Comparison of ENCODE assay signal across 15 mouse cellular contexts in genomic region chr4:82234443-82234842, GRCm38 (mm10).
A peak's percentile ranks its signal among the peaks of the same experiment; 100 is the strongest.
DNase-seq lines count a peak whose midpoint lies in the region; ATAC-seq lines count a peak whose summit lies in the region.
"Had no signal": no experiment of that assay in that cellular context is flagged by ENCODE, and none has a peak within 500 bp of the region (broad histone marks: within the 10 kb centered on the region; RNA-seq: fewer than 3 reads in every experiment).

No protein-coding gene starts in this region.

- no peak overlapping the region for H3K9ac ChIP-seq in hindbrain, embryonic 16.5 days (ENCODE audit: low read depth, low read length)
- H3K9ac ChIP-seq: intestine, embryonic 15.5 days; limb, embryonic 12.5 days had no signal

- no peak overlapping the region for H3K27ac ChIP-seq in hindbrain, embryonic 16.5 days (ENCODE audit: low read depth, low read length)
- H3K27ac ChIP-seq: intestine, embryonic 15.5 days; limb, embryonic 12.5 days had no signal

- H3K27me3 ChIP-seq in hindbrain, embryonic 16.5 days (replicated peaks; ENCODE audit: control insufficient read depth, insufficient read depth, low read length), result no peaks in the 10 kb centered on the region
- H3K27me3 ChIP-seq: intestine, embryonic 15.5 days; limb, embryonic 12.5 days had no signal

- no peak overlapping the region for H3K4me2 ChIP-seq in hindbrain, embryonic 16.5 days (ENCODE audit: low read length)
- H3K4me2 ChIP-seq: intestine, embryonic 15.5 days; limb, embryonic 12.5 days; midbrain, embryonic 11.5 days had no signal

- peak; percentile 99 for ATAC-seq in frontal cortex, adult (ENCODE audit: low TSS enrichment)
- no peak for ATAC-seq in hindbrain, embryonic 16.5 days
- ATAC-seq: intestine, embryonic 15.5 days had no signal

- WGBS in hindbrain, embryonic 16.5 days, result 83% methylated on average over 5 of the region's 5 CpGs

- peaks cover 4% of the 10 kb centered on the region for H3K9me3 ChIP-seq in hindbrain, embryonic 16.5 days (ENCODE audit: control insufficient read depth, low read length)
- H3K9me3 ChIP-seq: intestine, embryonic 15.5 days had no signal

- H3K36me3 ChIP-seq in hindbrain, embryonic 16.5 days (ENCODE audit: control insufficient read depth, insufficient read depth, low read length), result no peaks in the 10 kb centered on the region
- H3K36me3 ChIP-seq: intestine, embryonic 15.5 days; limb, embryonic 12.5 days had no signal

- no peak for DNase-seq in frontal cortex, postnatal 10 days (ENCODE audit: low spot score in 2 of 2)
- peak; percentile 13 to 16 for DNase-seq in layer of hippocampus, adult 8-10 months (ENCODE audit: low spot score in 2 of 2)
- DNase-seq in layer of hippocampus, postnatal 36 days, result no peak
- peak; percentile 96 for DNase-seq in fat pad, adult 2 months (ENCODE audit: extremely low read depth, low read depth, low spot score)
- peak; percentile 26 for DNase-seq in lung, postnatal 36 days
- no peak for DNase-seq in embryo, embryonic 10 days (ENCODE audit: low spot score)
- DNase-seq: adrenal gland, postnatal 25 days; cerebellum, adult 11-12 months; kidney, postnatal 14 days; spleen, adult 18-20 months had no signal

- no peak overlapping the region for H3K4me3 ChIP-seq in hindbrain, embryonic 16.5 days (ENCODE audit: low read length)
- H3K4me3 ChIP-seq: intestine, embryonic 15.5 days; limb, embryonic 12.5 days had no signal

- H3K4me1 ChIP-seq in hindbrain, embryonic 16.5 days (ENCODE audit: control insufficient read depth, insufficient read depth, low read depth, low read length), result no peaks in the 10 kb centered on the region
- H3K4me1 ChIP-seq: intestine, embryonic 15.5 days had no signal

Comparison
In these comparisons a context has a peak if more than half of its experiments do, and no peak if none do; other contexts are left out.
1. DNase-seq: peak in layer of hippocampus, adult 8-10 months (2 of 2), fat pad, adult 2 months (single experiment) and lung, postnatal 36 days (single experiment); none in frontal cortex, postnatal 10 days (0 of 2), layer of hippocampus, postnatal 36 days (0 of 2) and embryo, embryonic 10 days (single experiment).